14 mouse cellular contexts compared by ENCODE assay signal in genomic region chr2:61808776-61809175, GRCm38 (mm10). TPM values are rescaled to one million over a fixed set of nuclear protein-coding genes. Genes with fewer than 3 reads are reported as not detected.
DNase-seq lines count a peak whose midpoint lies in the region; ATAC-seq and TF ChIP-seq lines count a peak whose summit lies in the region.
"Had no signal": no experiment of that assay in that cellular context is flagged by ENCODE, and none has a peak within 500 bp of the region (broad histone marks: within the 10 kb centered on the region; RNA-seq: fewer than 3 reads in every experiment).

No protein-coding gene starts in this region.

- H3K36me3 ChIP-seq in embryonic facial prominence, embryonic 14.5 days (ENCODE audit: control insufficient read depth, insufficient read depth, low read length) = no peaks in the 10 kb centered on the region
- H3K36me3 ChIP-seq in neural tube, embryonic 11.5 days (ENCODE audit: control insufficient read depth, insufficient read depth, low read length) = no peaks in the 10 kb centered on the region
- H3K36me3 ChIP-seq: heart, embryonic 10.5 days had no signal

- peak overlapping the region; percentile 3; the same call in 1 of the 2 replicates for H3K27ac ChIP-seq in layer of hippocampus, adult 2 months
- no peak overlapping the region for H3K27ac ChIP-seq in embryonic facial prominence, embryonic 14.5 days (replicated peaks; ENCODE audit: low read depth, low read length)
- no peak overlapping the region for H3K27ac ChIP-seq in neural tube, embryonic 11.5 days (ENCODE audit: low read depth, low read length)
- H3K27ac ChIP-seq: heart, embryonic 10.5 days had no signal

- H3K27me3 ChIP-seq in embryonic facial prominence, embryonic 14.5 days (replicated peaks; ENCODE audit: control insufficient read depth, insufficient read depth, low read length) = peaks cover 88% of the 10 kb centered on the region
- peaks cover 90% of the 10 kb centered on the region for H3K27me3 ChIP-seq in neural tube, embryonic 11.5 days (ENCODE audit: control insufficient read depth, insufficient read depth, low read length)

- H3K4me1 ChIP-seq in embryonic facial prominence, embryonic 14.5 days (ENCODE audit: control insufficient read depth, insufficient read depth, low read length) = peaks cover 2% of the 10 kb centered on the region; the same call in 1 of the 2 replicates
- H3K4me1 ChIP-seq in neural tube, embryonic 11.5 days (ENCODE audit: control insufficient read depth, insufficient read depth, low read length) = peaks cover 11% of the 10 kb centered on the region; the same call in 1 of the 2 replicates

- H3K9ac ChIP-seq in embryonic facial prominence, embryonic 14.5 days (ENCODE audit: low read depth, low read length) = no peak overlapping the region
- H3K9ac ChIP-seq in neural tube, embryonic 11.5 days (ENCODE audit: low read length) = no peak overlapping the region

- H3K4me3 ChIP-seq in layer of hippocampus, adult 2 months = peak overlapping the region; percentile 59
- H3K4me3 ChIP-seq in embryonic facial prominence, embryonic 14.5 days (ENCODE audit: low read depth, low read length) = no peak overlapping the region
- H3K4me3 ChIP-seq in neural tube, embryonic 11.5 days (ENCODE audit: low read depth, low read length) = no peak overlapping the region
- H3K4me3 ChIP-seq: heart, embryonic 10.5 days had no signal

- WGBS in embryonic facial prominence, embryonic 14.5 days = 3% methylated on average over 6 of the region's 6 CpGs
- WGBS in neural tube, embryonic 11.5 days = 1% methylated on average over 6 of the region's 6 CpGs

- H3K9me3 ChIP-seq in embryonic facial prominence, embryonic 14.5 days (ENCODE audit: control insufficient read depth, low read length) = no peaks in the 10 kb centered on the region
- no peaks in the 10 kb centered on the region for H3K9me3 ChIP-seq in neural tube, embryonic 11.5 days (ENCODE audit: control insufficient read depth, low read length)
- H3K9me3 ChIP-seq: heart, embryonic 10.5 days had no signal

- TF ChIP-seq CTCF in layer of hippocampus, adult 2 months (conservative IDR thresholded peaks at IDR 0.05) = no peak

- DNase-seq in layer of hippocampus, adult 2 months (ENCODE audit: low spot score in 2 of 2) = no peak
- DNase-seq in layer of hippocampus, adult 18-20 months (ENCODE audit: low spot score in 2 of 2) = no peak
- DNase-seq in right cerebral cortex, postnatal 10 days (ENCODE audit: low spot score in 2 of 2) = peak; percentile 30 to 47
- DNase-seq in right cerebral cortex, postnatal 36 days (ENCODE audit: low spot score in 2 of 2) = no peak
- DNase-seq in embryonic facial prominence, embryonic 14.5 days (ENCODE audit: low spot score) = peak; percentile 12
- DNase-seq in neural tube, embryonic 11.5 days (ENCODE audit: low spot score) = peak; percentile 35
- no peak for DNase-seq in spleen, adult 12 weeks (ENCODE audit: low spot score)
- DNase-seq: cerebellum, postnatal 36 days; kidney, adult 2 months; layer of hippocampus, postnatal 36 days; thymus, adult 2 months had no signal

- no peak for ATAC-seq in embryonic facial prominence, embryonic 14.5 days (ENCODE audit: low read depth)
- ATAC-seq in neural tube, embryonic 11.5 days (ENCODE audit: insufficient read depth, low FRiP score, low TSS enrichment) = no peak
- no peak for ATAC-seq in erythroid progenitor cell, adult 5-6 weeks (replicated peaks; ENCODE audit: low FRiP score, poor library complexity, severe bottlenecking)

- no peak overlapping the region for H3K4me2 ChIP-seq in embryonic facial prominence, embryonic 14.5 days (ENCODE audit: low read depth, low read length)
- H3K4me2 ChIP-seq in neural tube, embryonic 11.5 days (ENCODE audit: low read depth) = no peak overlapping the region

RNA-seq across cellular contexts. Expression of gene Tbr1, which starts 6.0 kb away (rescaled TPM):
- total RNA-seq in layer of hippocampus, adult 2 months (2021) = 10 to 100 TPM; 41.1 to 45.3 TPM
- total RNA-seq in layer of hippocampus, adult 18-20 months (2021) = 10 to 100 TPM; 36.6 to 43.1 TPM
- polyA plus RNA-seq in embryonic facial prominence, embryonic 14.5 days (2014; fragmentation: Nextera tagmentation; extraction: Ambion mirVana) = 0.24 and 0.38 TPM in 2 replicates
- polyA plus RNA-seq in neural tube, embryonic 11.5 days (2014; fragmentation: Nextera tagmentation; extraction: Ambion mirVana) = 0.29 and 0.57 TPM in 2 replicates
- not detected in 2 replicates for total RNA-seq in erythroid progenitor cell, adult 5-6 weeks (2015; ENCODE audit: low replicate concordance)
- not detected in 2 replicates for total RNA-seq in erythroid progenitor cell, adult 5-6 weeks (2017; ENCODE audit: low replicate concordance)
- polyA plus RNA-seq: liver, embryonic 16.5 days had no signal

Comparison
In these comparisons a context has a peak if more than half of its experiments do, and no peak if none do; other contexts are left out.
1. DNase-seq: peak in right cerebral cortex, postnatal 10 days (2 of 2), embryonic facial prominence, embryonic 14.5 days (single experiment) and neural tube, embryonic 11.5 days (single experiment); none in layer of hippocampus, adult 2 months (0 of 2), layer of hippocampus, adult 18-20 months (0 of 2), right cerebral cortex, postnatal 36 days (0 of 2) and spleen, adult 12 weeks (single experiment).
2. RNA of gene Tbr1, which starts 6.0 kb away (total RNA-seq): 41.1 to 45.3 TPM in layer of hippocampus, adult 2 months and 36.6 to 43.1 TPM in layer of hippocampus, adult 18-20 months; not detected in erythroid progenitor cell, adult 5-6 weeks; every median in the first group is over 10 times any median in the second.